Mouse (Mus musculus): ENCODE measurements around the gene Kcnb1.

DNA sequence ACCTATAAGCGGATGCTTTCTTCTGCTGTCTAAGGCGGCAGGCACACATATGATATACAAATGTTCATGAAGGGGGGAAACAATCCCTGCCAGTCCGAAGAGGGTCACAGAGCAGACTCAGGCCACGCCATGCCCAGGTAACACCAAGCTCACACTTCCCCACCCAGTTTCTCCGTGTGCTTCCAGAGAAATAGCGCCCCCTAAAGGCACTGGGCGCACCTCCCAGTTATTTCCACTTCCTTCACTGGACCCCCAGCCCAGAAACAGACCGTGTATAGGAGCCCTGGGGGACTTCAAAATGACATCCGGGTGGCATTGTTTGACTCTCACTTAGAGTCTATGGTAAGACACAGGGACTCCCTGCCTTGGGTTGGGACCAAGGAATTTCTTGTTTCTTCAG, 47.3 kb upstream of the Kcnb1 start:
- no peak for TF ChIP-seq CTCF (IDR thresholded peaks at IDR 0.05; ENCODE audit: borderline replicate concordance, control insufficient read depth, extremely low read depth, insufficient read depth, low read length, poor library complexity)
- TF ChIP-seq POLR2A (IDR thresholded peaks at IDR 0.05; ENCODE audit: control insufficient read depth, extremely low read depth, insufficient read depth, low read length, poor library complexity): no peak
